Mouse (Mus musculus) neural tube, embryonic 12.5 days (tissue): Measurements from ENCODE around the gene Acoxl. TPM values are rescaled to one million over a fixed set of nuclear protein-coding genes. Genes with fewer than 3 reads are reported as not detected.

Experiments used
- ATAC-seq: fragments of 200-750 bp; cut with Nextera tagmentation; 2 replicates; pipeline ENCODE4 v1.8.0; 2017; ENCODE audit warnings: low read depth, mild to moderate bottlenecking, moderate TSS enrichment, moderate library complexity; ENCODE audit not compliant: low FRiP score
- H3K27ac ChIP-seq: fragments of 300-500 bp; sonication (generic); 2 replicates; pipeline ENCODE4 v1.5.1; 2016
- H3K27me3 ChIP-seq: fragments of 300-500 bp; sonication (generic); replicated peaks from 2 replicates; pipeline ENCODE4 v1.6.1; 2016; ENCODE audit warnings: mild to moderate bottlenecking
- H3K36me3 ChIP-seq: fragments of 300-500 bp; sonication (generic); 2 replicates; pipeline ENCODE4 v1.6.1; 2016; ENCODE audit warnings: mild to moderate bottlenecking
- H3K4me1 ChIP-seq: fragments of 300-500 bp; sonication (generic); 2 replicates; pipeline ENCODE4 v1.6.1; 2016
- H3K4me2 ChIP-seq: fragments of 300-500 bp; sonication (generic); replicated peaks from 2 replicates; pipeline ENCODE4 v1.6.1; 2016; ENCODE audit warnings: mild to moderate bottlenecking
- H3K4me3 ChIP-seq: fragments of 300-500 bp; sonication (generic); 2 replicates; pipeline ENCODE4 v1.5.1; 2016
- H3K9ac ChIP-seq: fragments of 300-500 bp; sonication (generic); 2 replicates; pipeline ENCODE4 v1.6.1; 2016; ENCODE audit warnings: mild to moderate bottlenecking
- H3K9me3 ChIP-seq: fragments of 300-500 bp; sonication (generic); 2 replicates; pipeline ENCODE4 v1.6.1; 2016; ENCODE audit warnings: mild to moderate bottlenecking
- WGBS: fragments of 180-500 bp; shearing (Covaris S2); methylation state at CpG from one replicate; pipeline ENCODE4 v1.1.7; 2016; 5-methylcytosine and 5-hydroxymethylcytosine counted together
- polyA plus RNA-seq: library from polyadenylated mRNA; unstranded; fragments of >200 nt; fragmentation: Nextera tagmentation; extraction: Ambion mirVana; gene quantifications from 2 replicates; pipeline ENCODE4 v1.2.1, GENCODE M21; 2016

Gene Acoxl
- polyA plus RNA-seq, 1 experiment from 2014 or later: not detected

- Histone ChIP-seq H3K9ac (no peak overlapping the region), H3K27ac (no peak overlapping the region), H3K4me2 (no peak overlapping the region), H3K4me1 (peaks cover 13% of the 10 kb centered on the region), H3K9me3 (no peaks in the 10 kb centered on the region), H3K27me3 (no peaks in the 10 kb centered on the region), H3K4me3 (no peak overlapping the region), H3K36me3 (peaks cover 31% of the 10 kb centered on the region)
- 91% methylated on average over 5 of the region's 5 CpGs for WGBS
- no peak for ATAC-seq
These were observed 294.0 kb downstream of the Acoxl start for GRCm38 (mm10) chr2:128132635-128133034.

GRCm38 (mm10) chr2:128133865-128134264 is 295.2 kb downstream of the Acoxl start:
- Histone ChIP-seq H3K9me3 (no peaks in the 10 kb centered on the region), H3K36me3 (peaks cover 31% of the 10 kb centered on the region), H3K27ac (no peak overlapping the region), H3K27me3 (no peaks in the 10 kb centered on the region), H3K4me2 (no peak overlapping the region), H3K4me1 (peaks cover 10% of the 10 kb centered on the region), H3K9ac (no peak overlapping the region), H3K4me3 (no peak overlapping the region)
- ATAC-seq: no peak

- H3K27ac ChIP-seq: no peak overlapping the region
- no peaks in the 10 kb centered on the region for H3K27me3 ChIP-seq
- no peak overlapping the region for H3K9ac ChIP-seq
- H3K36me3 ChIP-seq: peaks cover 31% of the 10 kb centered on the region
- no peak for ATAC-seq
- peaks cover 11% of the 10 kb centered on the region for H3K4me1 ChIP-seq
- H3K4me2 ChIP-seq: no peak overlapping the region
- no peak overlapping the region for H3K4me3 ChIP-seq
- H3K9me3 ChIP-seq: no peaks in the 10 kb centered on the region
- 82% methylated on average over 5 of the region's 5 CpGs for WGBS
These were observed 295.8 kb downstream of the Acoxl start for GRCm38 (mm10) chr2:128134474-128134873.

- Histone ChIP-seq H3K9me3 (no peaks in the 10 kb centered on the region), H3K36me3 (peaks cover 31% of the 10 kb centered on the region), H3K4me2 (no peak overlapping the region), H3K9ac (no peak overlapping the region), H3K4me3 (no peak overlapping the region), H3K27me3 (no peaks in the 10 kb centered on the region), H3K4me1 (peaks cover 12% of the 10 kb centered on the region), H3K27ac (no peak overlapping the region)
- ATAC-seq: no peak
- WGBS: 78% methylated on average over 8 of the region's 8 CpGs
These were observed 296.3 kb downstream of the Acoxl start for GRCm38 (mm10) chr2:128134948-128135347.

- Histone ChIP-seq H3K36me3 (peaks cover 21% of the 10 kb centered on the region), H3K9me3 (no peaks in the 10 kb centered on the region), H3K9ac (no peak overlapping the region), H3K27me3 (no peaks in the 10 kb centered on the region), H3K4me3 (no peak overlapping the region), H3K4me1 (peaks cover 10% of the 10 kb centered on the region), H3K4me2 (no peak overlapping the region), H3K27ac (no peak overlapping the region)
- ATAC-seq: no peak
- WGBS: 90% methylated on average over 16 of the region's 16 CpGs
These were observed 298.2 kb downstream of the Acoxl start for GRCm38 (mm10) chr2:128136769-128137433.

- WGBS: 84% methylated on average over 22 of the region's 22 CpGs
These were observed 299.0 kb downstream of the Acoxl start for GRCm38 (mm10) chr2:128137480-128138276.

GRCm38 (mm10) chr2:128138924-128139323 is 300.2 kb downstream of the Acoxl start:
- no peaks in the 10 kb centered on the region for H3K27me3 ChIP-seq
- H3K27ac ChIP-seq: no peak overlapping the region
- 0 out of 2 replicates have a peak overlapping the region, but pooled peaks have one; percentile 5 for H3K4me2 ChIP-seq
- H3K9me3 ChIP-seq: no peaks in the 10 kb centered on the region
- no peak overlapping the region for H3K9ac ChIP-seq
- peak; percentile 75; the same call in 1 of the 2 replicates for ATAC-seq
- WGBS: 69% methylated on average over 8 of the region's 8 CpGs
- no peak overlapping the region for H3K4me3 ChIP-seq
- peaks cover 10% of the 10 kb centered on the region for H3K4me1 ChIP-seq
- H3K36me3 ChIP-seq: peaks cover 16% of the 10 kb centered on the region

More at GRCm38 (mm10) chr2:128137480-128138276, 299.0 kb downstream of the Acoxl start:
- no peak overlapping the region for H3K27ac ChIP-seq
- no peak for ATAC-seq
- H3K36me3 ChIP-seq: peaks cover 19% of the 10 kb centered on the region
- H3K9ac ChIP-seq: no peak overlapping the region
- H3K4me3 ChIP-seq: no peak overlapping the region
- no peaks in the 10 kb centered on the region for H3K27me3 ChIP-seq
- no peak overlapping the region for H3K4me2 ChIP-seq
- H3K4me1 ChIP-seq: peaks cover 10% of the 10 kb centered on the region
- H3K9me3 ChIP-seq: no peaks in the 10 kb centered on the region

GRCm38 (mm10) chr2:128139781-128140180 is 301.1 kb downstream of the Acoxl start:
- Histone ChIP-seq H3K27me3 (no peaks in the 10 kb centered on the region), H3K4me3 (no peak overlapping the region), H3K4me1 (peaks cover 10% of the 10 kb centered on the region), H3K9me3 (no peaks in the 10 kb centered on the region), H3K9ac (no peak overlapping the region), H3K36me3 (peaks cover 9% of the 10 kb centered on the region), H3K27ac (no peak overlapping the region), H3K4me2 (no peak overlapping the region)
- peak; percentile 63; the same call in 1 of the 2 replicates for ATAC-seq
- WGBS: 69% methylated on average over 15 of the region's 15 CpGs

- H3K4me2 ChIP-seq: no peak overlapping the region
- no peak overlapping the region for H3K9ac ChIP-seq
- no peak overlapping the region for H3K27ac ChIP-seq
- H3K27me3 ChIP-seq: no peaks in the 10 kb centered on the region
- H3K9me3 ChIP-seq: no peaks in the 10 kb centered on the region
- peaks cover 5% of the 10 kb centered on the region for H3K36me3 ChIP-seq
- H3K4me1 ChIP-seq: peaks cover 10% of the 10 kb centered on the region
- 86% methylated on average over 3 of the region's 3 CpGs for WGBS
- peak; percentile 37; the same call in 1 of the 2 replicates for ATAC-seq
- no peak overlapping the region for H3K4me3 ChIP-seq
These were observed 301.5 kb downstream of the Acoxl start for GRCm38 (mm10) chr2:128140183-128140582.

GRCm38 (mm10) chr2:128143992-128144391 is 305.3 kb downstream of the Acoxl start:
- H3K9me3 ChIP-seq: no peaks in the 10 kb centered on the region
- no peak overlapping the region for H3K4me3 ChIP-seq
- no peaks in the 10 kb centered on the region for H3K27me3 ChIP-seq
- ATAC-seq: no peak
- H3K36me3 ChIP-seq: peaks cover 18% of the 10 kb centered on the region; the same call in 1 of the 2 replicates
- H3K4me1 ChIP-seq: peaks cover 8% of the 10 kb centered on the region
- H3K4me2 ChIP-seq: no peak overlapping the region
- H3K9ac ChIP-seq: no peak overlapping the region
- no peak overlapping the region for H3K27ac ChIP-seq

- Histone ChIP-seq H3K36me3 (peaks cover 27% of the 10 kb centered on the region), H3K27ac (no peak overlapping the region), H3K4me1 (no peaks in the 10 kb centered on the region; the same call in 1 of the 2 replicates), H3K4me2 (no peak overlapping the region), H3K27me3 (no peaks in the 10 kb centered on the region), H3K9me3 (no peaks in the 10 kb centered on the region), H3K9ac (no peak overlapping the region), H3K4me3 (no peak overlapping the region)
- 79% methylated on average over 3 of the region's 3 CpGs for WGBS
- no peak for ATAC-seq
These were observed 306.8 kb downstream of the Acoxl start for GRCm38 (mm10) chr2:128145433-128145832.

GRCm38 (mm10) chr2:128149596-128149995 is 310.9 kb downstream of the Acoxl start:
- H3K4me2 ChIP-seq: no peak overlapping the region
- WGBS: 85% methylated on average over 5 of the region's 5 CpGs

More at GRCm38 (mm10) chr2:128149596-128149995, 310.9 kb downstream of the Acoxl start:
- Histone ChIP-seq H3K9ac (no peak overlapping the region), H3K4me1 (peaks cover 14% of the 10 kb centered on the region), H3K9me3 (no peaks in the 10 kb centered on the region), H3K36me3 (peaks cover 27% of the 10 kb centered on the region), H3K4me3 (no peak overlapping the region), H3K27me3 (no peaks in the 10 kb centered on the region), H3K27ac (no peak overlapping the region)
- ATAC-seq: no peak
